In the genomic region with DNA sequence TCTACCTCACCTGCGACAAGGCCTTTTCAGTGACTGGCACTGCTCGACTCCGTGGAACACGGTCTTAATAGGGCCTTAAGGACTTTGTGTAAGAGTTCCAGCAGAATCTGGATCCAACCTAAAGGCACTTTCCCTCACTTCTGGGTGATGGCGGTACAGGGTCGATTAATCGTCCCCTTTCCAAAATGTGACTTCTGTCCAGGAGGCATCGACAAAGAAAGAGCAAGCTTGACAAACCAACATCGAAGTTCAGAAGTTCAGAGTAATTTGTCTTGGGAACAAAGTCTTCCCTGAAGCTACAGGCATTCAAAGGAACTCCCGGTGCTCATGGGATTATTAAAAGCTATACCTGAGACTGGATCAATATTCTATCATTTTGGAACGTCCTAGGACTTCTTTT, we compare ENCODE assay signal across 9 mouse cellular contexts. TPM values are rescaled to one million over a fixed set of nuclear protein-coding genes. Genes with fewer than 3 reads are reported as not detected.
DNase-seq lines count a peak whose midpoint lies in the region; ATAC-seq and TF ChIP-seq lines count a peak whose summit lies in the region.
"Had no signal": no experiment of that assay in that cellular context is flagged by ENCODE, and none has a peak within 500 bp of the region (broad histone marks: within the 10 kb centered on the region; RNA-seq: fewer than 3 reads in every experiment).

No protein-coding gene starts in this region.

- 10% methylated on average over 11 of the region's 11 CpGs for WGBS in heart, embryonic 11.5 days (ENCODE audit: insufficient replicate concordance)
- WGBS in heart, postnatal 0 days = 25% methylated on average over 11 of the region's 11 CpGs
- WGBS in liver, postnatal 0 days (ENCODE audit: insufficient replicate concordance) = 17% methylated on average over 11 of the region's 11 CpGs
- WGBS in thymus, adult 2 months = 23% methylated on average over 11 of the region's 11 CpGs

- H3K27me3 ChIP-seq in heart, embryonic 11.5 days (ENCODE audit: control insufficient read depth, insufficient read depth, low read length) = peaks cover 2% of the 10 kb centered on the region; the same call in 1 of the 2 replicates
- peaks cover 20% of the 10 kb centered on the region for H3K27me3 ChIP-seq in heart, postnatal 0 days (ENCODE audit: control insufficient read depth, insufficient read depth, low read length)
- peaks cover 38% of the 10 kb centered on the region for H3K27me3 ChIP-seq in liver, postnatal 0 days (ENCODE audit: insufficient read depth, low read length)
- H3K27me3 ChIP-seq in thymus, adult 2 months (ENCODE audit: control insufficient read depth, insufficient read depth, low read length) = no peaks in the 10 kb centered on the region; the same call in 1 of the 2 replicates

- no peak overlapping the region for H3K9ac ChIP-seq in heart, embryonic 11.5 days (ENCODE audit: low read depth, low read length)
- H3K9ac ChIP-seq in heart, postnatal 0 days (replicated peaks; ENCODE audit: low read depth, low read length) = no peak overlapping the region
- H3K9ac ChIP-seq in liver, postnatal 0 days (replicated peaks) = no peak overlapping the region

- no peak for ATAC-seq in heart, embryonic 11.5 days (replicated peaks; ENCODE audit: insufficient number of reproducible peaks, low FRiP score, low TSS enrichment)
- ATAC-seq in heart, postnatal 0 days (ENCODE audit: insufficient read depth, low read depth) = no peak
- no peak for ATAC-seq in liver, postnatal 0 days

- H3K4me3 ChIP-seq in heart, embryonic 11.5 days (ENCODE audit: low read depth, low read length) = peak overlapping the region; percentile 54
- H3K4me3 ChIP-seq in heart, postnatal 0 days (ENCODE audit: low read depth, low read length) = peak overlapping the region; percentile 53
- H3K4me3 ChIP-seq in liver, postnatal 0 days (ENCODE audit: low read depth, low read length) = no peak overlapping the region
- no peak overlapping the region for H3K4me3 ChIP-seq in thymus, adult 2 months (ENCODE audit: control insufficient read depth, insufficient read depth, low read length)

- no peaks in the 10 kb centered on the region for H3K36me3 ChIP-seq in heart, embryonic 11.5 days (ENCODE audit: control insufficient read depth, insufficient read depth, low read length)
- no peaks in the 10 kb centered on the region for H3K36me3 ChIP-seq in heart, postnatal 0 days (replicated peaks; ENCODE audit: control insufficient read depth, insufficient read depth, low read length)
- H3K36me3 ChIP-seq in liver, postnatal 0 days (replicated peaks; ENCODE audit: insufficient read depth, low read length) = no peaks in the 10 kb centered on the region
- H3K36me3 ChIP-seq in thymus, adult 2 months (ENCODE audit: control insufficient read depth, insufficient read depth, low read length) = no peaks in the 10 kb centered on the region

- no peaks in the 10 kb centered on the region for H3K9me3 ChIP-seq in heart, embryonic 11.5 days (replicated peaks; ENCODE audit: control insufficient read depth, low read length)
- no peaks in the 10 kb centered on the region for H3K9me3 ChIP-seq in heart, postnatal 0 days (replicated peaks; ENCODE audit: control insufficient read depth, low read length)
- no peaks in the 10 kb centered on the region for H3K9me3 ChIP-seq in liver, postnatal 0 days (ENCODE audit: low read length)

- DNase-seq in heart, postnatal 10 days = no peak
- DNase-seq in ES-CJ7 (ENCODE audit: low read depth, low spot score) = peak; percentile 29
- DNase-seq in heart, postnatal 0 days (ENCODE audit: low spot score) = no peak
- DNase-seq in liver, postnatal 0 days = no peak
- no peak for DNase-seq in right cerebral cortex, postnatal 4 days
- no peak for DNase-seq in thymus, adult 2 months
- no peak for DNase-seq in left cerebral cortex, postnatal 36 days (ENCODE audit: low spot score in 2 of 2)

- TF ChIP-seq POLR2A in thymus, adult 2 months (IDR thresholded peaks at IDR 0.05; ENCODE audit: control insufficient read depth, extremely low read depth, insufficient read depth, low read length, poor library complexity) = no peak

- TF ChIP-seq CTCF in heart, postnatal 0 days (IDR thresholded peaks at IDR 0.05; ENCODE audit: low read depth) = no peak
- no peak for TF ChIP-seq CTCF in liver, postnatal 0 days (IDR thresholded peaks at IDR 0.05; ENCODE audit: low read depth)
- no peak for TF ChIP-seq CTCF in thymus, adult 2 months (IDR thresholded peaks at IDR 0.05; ENCODE audit: borderline replicate concordance, control insufficient read depth, extremely low read depth, insufficient read depth, low read length, poor library complexity)

- intact Hi-C loops in heart, postnatal 10 days (cut with DNase I) = loop anchor here (2.0 to 5.0 kb wide), 2 partner anchors 41 to 159 kb away; no protein-coding TSS in a partner anchor
- intact Hi-C loops in left cerebral cortex, postnatal 36 days (cut with DNase I) = loop anchor here (5.0 to 10.0 kb wide), 2 partner anchors 141 to 161 kb away; no protein-coding TSS in a partner anchor

- H3K4me1 ChIP-seq in heart, embryonic 11.5 days (ENCODE audit: control insufficient read depth, insufficient read depth, low read length) = peaks cover 21% of the 10 kb centered on the region
- peaks cover 38% of the 10 kb centered on the region for H3K4me1 ChIP-seq in heart, postnatal 0 days (ENCODE audit: control insufficient read depth, insufficient read depth)
- no peaks in the 10 kb centered on the region for H3K4me1 ChIP-seq in liver, postnatal 0 days (ENCODE audit: insufficient read depth)
- H3K4me1 ChIP-seq in thymus, adult 2 months (replicated peaks; ENCODE audit: control insufficient read depth, insufficient read depth, low read length) = 0 out of 2 replicates have a peak, but pooled peaks cover 2% of the 10 kb centered on the region

- H3K27ac ChIP-seq in heart, embryonic 11.5 days (ENCODE audit: low read depth, low read length) = no peak overlapping the region
- H3K27ac ChIP-seq in heart, postnatal 0 days (ENCODE audit: low read depth) = no peak overlapping the region
- H3K27ac ChIP-seq in liver, postnatal 0 days (ENCODE audit: low read depth) = no peak overlapping the region
- H3K27ac ChIP-seq in thymus, adult 2 months (ENCODE audit: control insufficient read depth, insufficient read depth, low read length) = no peak overlapping the region

- peak overlapping the region; percentile 64 for H3K4me2 ChIP-seq in heart, embryonic 11.5 days
- H3K4me2 ChIP-seq in heart, postnatal 0 days (ENCODE audit: low read depth, low read length) = peak overlapping the region; percentile 70
- H3K4me2 ChIP-seq in liver, postnatal 0 days (ENCODE audit: low read depth, low read length) = peak overlapping the region; percentile 33; the same call in 1 of the 2 replicates

- TF ChIP-seq EP300 in heart, postnatal 0 days (IDR thresholded peaks at IDR 0.05; ENCODE audit: low read depth) = no peak
- TF ChIP-seq EP300 in liver, postnatal 0 days (IDR thresholded peaks at IDR 0.05; ENCODE audit: low read depth) = no peak

RNA-seq across cellular contexts. Expression of a gene that starts 0.4 kb away (rescaled TPM):
- polyA plus RNA-seq in heart, embryonic 11.5 days (2014; fragmentation: Nextera tagmentation; extraction: Ambion mirVana) = 45.3 and 50.2 TPM in 2 replicates
- 10 to 100 TPM; 45.4 to 48.9 TPM for total RNA-seq in heart, postnatal 10 days (2021)
- total RNA-seq in heart, postnatal 0 days (2014; rRNA removed; ENCODE audit: low replicate concordance) = 13.5 and 21.3 TPM in 2 replicates
- 22.5 and 25.5 TPM in 2 replicates for polyA plus RNA-seq in heart, postnatal 0 days (2015; fragmentation: Nextera tagmentation; extraction: Ambion mirVana)
- polyA plus RNA-seq in liver, postnatal 0 days (2015; fragmentation: Nextera tagmentation; extraction: Ambion mirVana) = 2.3 and 2.5 TPM in 2 replicates
- polyA plus RNA-seq in thymus, adult 2 months (2012; rRNA removed) = 17.1 and 24.7 TPM in 2 replicates
- 1 to 10 TPM; 6.3 to 7.7 TPM for total RNA-seq in left cerebral cortex, postnatal 36 days (2021)

RNA-seq across cellular contexts. Expression of a gene that starts 50.1 kb away (rescaled TPM):
- not detected in 2 replicates for polyA plus RNA-seq in heart, embryonic 11.5 days (2014; fragmentation: Nextera tagmentation; extraction: Ambion mirVana)
- not detected for total RNA-seq in heart, postnatal 10 days (2021)
- total RNA-seq in heart, postnatal 0 days (2014; rRNA removed; ENCODE audit: low replicate concordance) = not detected in 2 replicates
- polyA plus RNA-seq in heart, postnatal 0 days (2015; fragmentation: Nextera tagmentation; extraction: Ambion mirVana) = 0.14 TPM in 1 of 2 replicates, not detected in the other
- polyA plus RNA-seq in liver, postnatal 0 days (2015; fragmentation: Nextera tagmentation; extraction: Ambion mirVana) = 1.5 and 1.7 TPM in 2 replicates
- polyA plus RNA-seq in thymus, adult 2 months (2012; rRNA removed) = 0.14 TPM in 1 of 2 replicates, not detected in the other
- 1 to 10 TPM in 1 of 2 experiments, under 1 TPM in 1; 0.34 to 1.0 TPM for total RNA-seq in left cerebral cortex, postnatal 36 days (2021)
- total RNA-seq: adrenal gland, postnatal 25 days had no signal

Comparison
In these comparisons a context has a peak if more than half of its experiments do, and no peak if none do; other contexts are left out.
1. H3K4me3 ChIP-seq: peak in heart, embryonic 11.5 days (single experiment) and heart, postnatal 0 days (single experiment); none in liver, postnatal 0 days (single experiment) and thymus, adult 2 months (single experiment).
2. Peak in every context shown above with its lines, with median percentiles within 50 percentile points of each other: H3K4me2 ChIP-seq.